Mouse (Mus musculus) megakaryocyte, adult 5-6 weeks (primary cell): Measurements from ENCODE around the gene Gm11236. TPM values are rescaled to one million over a fixed set of nuclear protein-coding genes. Genes with fewer than 3 reads are reported as not detected.
"Not testable (repeated sequence)": the region's sequence is repeated elsewhere in the genome, so short reads cannot be mapped to it uniquely, and the experiment has no call there.

ENCODE experiments used
- ATAC-seq: 2 replicates; pipeline ENCODE4 v1.8.0; 2016; ENCODE audit warnings: mild to moderate bottlenecking, inconsistent platforms; ENCODE audit not compliant: poor library complexity, severe bottlenecking
- total RNA-seq, 2 experiments: library from RNA; stranded (forward) in 1 of 2; stranded (reverse) in 1 of 2; fragments of 153-499, 151-499 nt in 1 of 2; fragments of 221-1000, 200-1000 nt in 1 of 2; gene quantifications; 2 replicates each; pipeline versions ENCODE4 v1.2.3 to v1.2.4; 2015 to 2017

Gene Gm11236
- total RNA-seq (2015) (not detected in 2 replicates), total RNA-seq (2017) (not detected in 2 replicates)

- ATAC-seq = not testable (repeated sequence)
Observed at GRCm38 (mm10) chr4:73637821-73638220, at the start of gene Gm11236. Gm11236 (plus strand) TSS chr4:73638121.

GRCm38 (mm10) chr4:73599248-73599647, 38.7 kb upstream of the Gm11236 start:
- no peak for ATAC-seq

- not testable (repeated sequence) for ATAC-seq
Observed at GRCm38 (mm10) chr4:73607581-73607980, 30.3 kb upstream of the Gm11236 start, which contains the start of gene Gm11238. Gm11238 (plus strand) TSS chr4:73607881.

GRCm38 (mm10) chr4:73622684-73623083, 15.2 kb upstream of the Gm11236 start, which contains the start of gene Gm11237:
Gm11237 (plus strand) TSS chr4:73622984.
- ATAC-seq = not testable (repeated sequence)

- ATAC-seq = not testable (repeated sequence)
Observed at GRCm38 (mm10) chr4:73661864-73662263, 23.9 kb downstream of the Gm11236 start.

GRCm38 (mm10) chr4:73668054-73668453, 30.1 kb downstream of the Gm11236 start, which contains the start of gene Gm11239:
Gm11239 (plus strand) TSS chr4:73668354.
- ATAC-seq = not testable (repeated sequence)

- not testable (repeated sequence) for ATAC-seq
Observed at GRCm38 (mm10) chr4:73683216-73683615, 45.3 kb downstream of the Gm11236 start, which contains the start of gene Gm428. Gm428 (plus strand) TSS chr4:73683516.

Other genes starting within 250 kb of the Gm11236 start
- gene Gm11487, start 233.0 kb upstream of the Gm11236 start, total RNA-seq (2015) = not detected in 2 replicates
- not detected in 2 replicates for gene Gm11487, start 233.0 kb upstream of the Gm11236 start, total RNA-seq (2017)
- gene Gm11238, start 30.2 kb upstream of the Gm11236 start, total RNA-seq (2015) = not detected in 2 replicates
- gene Gm11238, start 30.2 kb upstream of the Gm11236 start, total RNA-seq (2017) = not detected in 2 replicates
- gene Gm11237, start 15.1 kb upstream of the Gm11236 start, total RNA-seq (2015) = not detected in 2 replicates
- not detected in 2 replicates for gene Gm11237, start 15.1 kb upstream of the Gm11236 start, total RNA-seq (2017)
- not detected in 2 replicates for gene Gm11239, start 30.2 kb downstream of the Gm11236 start, total RNA-seq (2015)
- not detected in 2 replicates for gene Gm11239, start 30.2 kb downstream of the Gm11236 start, total RNA-seq (2017)
- gene Gm428, start 45.4 kb downstream of the Gm11236 start, total RNA-seq (2015) = not detected in 2 replicates
- not detected in 2 replicates for gene Gm428, start 45.4 kb downstream of the Gm11236 start, total RNA-seq (2017)
- gene Rasef, start 152.9 kb downstream of the Gm11236 start, total RNA-seq (2015) = not detected in 2 replicates
- not detected in 2 replicates for gene Rasef, start 152.9 kb downstream of the Gm11236 start, total RNA-seq (2017)
- gene Gm11758, start 238.1 kb downstream of the Gm11236 start, total RNA-seq (2015) = not detected in 2 replicates
- gene Gm11758, start 238.1 kb downstream of the Gm11236 start, total RNA-seq (2017) = not detected in 2 replicates